Mouse (Mus musculus) neural tube, embryonic 11.5 days (tissue): ENCODE measurements around the gene Npas1. TPM values are rescaled to one million over a fixed set of nuclear protein-coding genes. Genes with fewer than 3 reads are reported as not detected.
A peak's percentile ranks its signal among the peaks of the same experiment; 100 is the strongest.

Source experiments
- ATAC-seq: fragments of 200-750 bp; cut with Nextera tagmentation; 2 replicates; pipeline ENCODE4 v1.8.0; 2017; ENCODE audit warnings: moderate number of reproducible peaks, mild to moderate bottlenecking, moderate TSS enrichment, moderate library complexity; ENCODE audit not compliant: insufficient read depth, low FRiP score, low TSS enrichment
- DNase-seq: peaks from one replicate; pipeline ENCODE4 v3.0.0-alpha.2; 2015; ENCODE audit warnings: low spot score
- H3K27ac ChIP-seq: fragments of 300-500 bp; sonication (generic); 2 replicates; pipeline ENCODE4 v1.5.1; 2014; ENCODE audit warnings: low read depth, mild to moderate bottlenecking, low read length
- H3K27me3 ChIP-seq: fragments of 300-500 bp; sonication (generic); 2 replicates; pipeline ENCODE4 v1.6.1; 2014; ENCODE audit warnings: mild to moderate bottlenecking, low read length, mixed read lengths; ENCODE audit not compliant: control insufficient read depth, insufficient read depth
- H3K36me3 ChIP-seq: fragments of 300-500 bp; sonication (generic); 2 replicates; pipeline ENCODE4 v1.6.1; 2014; ENCODE audit warnings: mild to moderate bottlenecking, low read length, moderate library complexity, mixed read lengths; ENCODE audit not compliant: control insufficient read depth, insufficient read depth
- H3K4me1 ChIP-seq: fragments of 300-500 bp; sonication (generic); 2 replicates; pipeline ENCODE4 v1.6.1; 2014; ENCODE audit warnings: low read length, mixed read lengths; ENCODE audit not compliant: control insufficient read depth, insufficient read depth
- H3K4me2 ChIP-seq: fragments of 300-500 bp; sonication (generic); 2 replicates; pipeline ENCODE4 v1.6.1; 2014; ENCODE audit warnings: low read depth, mild to moderate bottlenecking, moderate library complexity
- H3K4me3 ChIP-seq: fragments of 300-500 bp; sonication (generic); 2 replicates; pipeline ENCODE4 v1.5.1; 2014; ENCODE audit warnings: low read depth, low read length
- H3K9ac ChIP-seq: fragments of 300-500 bp; sonication (generic); 2 replicates; pipeline ENCODE4 v1.6.1; 2014; ENCODE audit warnings: mild to moderate bottlenecking, low read length
- H3K9me3 ChIP-seq: fragments of 300-500 bp; sonication (generic); 2 replicates; pipeline ENCODE4 v1.6.1; 2016; ENCODE audit warnings: low read length; ENCODE audit not compliant: control insufficient read depth
- WGBS: fragments of 180-500 bp; shearing (Covaris S2); extraction: QIAGEN DNeasy Blood & Tissue Kit; methylation state at CpG from one replicate; pipeline ENCODE4 v1.1.7; 2014; 5-methylcytosine and 5-hydroxymethylcytosine counted together
- polyA plus RNA-seq: library from polyadenylated mRNA; unstranded; fragments of >200 nt; fragmentation: Nextera tagmentation; extraction: Ambion mirVana; gene quantifications from 2 replicates; pipeline ENCODE4 v1.2.1, GENCODE M21; 2014

The Npas1 gene
- 0.45 and 0.68 TPM in 2 replicates for polyA plus RNA-seq

DNA sequence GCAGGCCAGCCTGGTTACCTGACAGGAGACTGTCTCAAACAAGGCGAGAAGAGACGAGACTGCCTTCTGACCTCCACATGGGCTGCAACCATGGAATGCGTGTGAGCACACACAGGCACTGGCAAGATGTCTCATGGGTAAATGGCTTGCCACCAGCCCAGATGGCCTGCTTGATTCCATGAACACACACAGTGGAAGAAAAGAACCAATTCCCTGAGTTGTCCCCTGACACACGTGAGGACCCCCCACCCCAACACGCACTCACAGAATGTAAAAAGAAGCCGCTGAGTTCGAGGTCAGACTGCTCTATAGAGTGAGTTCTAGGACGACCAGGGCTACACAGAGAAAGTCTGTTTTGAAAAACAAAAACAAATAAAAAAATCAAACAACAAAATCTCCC, at the start of gene Npas1:
Npas1 (minus strand) TSS at position 101 of the 400 bp plus-strand sequence.
- Histone ChIP-seq H3K27me3 (peaks cover 48% of the 10 kb centered on the region), H3K9ac (no peak within 1 kb of the TSS)

DNA sequence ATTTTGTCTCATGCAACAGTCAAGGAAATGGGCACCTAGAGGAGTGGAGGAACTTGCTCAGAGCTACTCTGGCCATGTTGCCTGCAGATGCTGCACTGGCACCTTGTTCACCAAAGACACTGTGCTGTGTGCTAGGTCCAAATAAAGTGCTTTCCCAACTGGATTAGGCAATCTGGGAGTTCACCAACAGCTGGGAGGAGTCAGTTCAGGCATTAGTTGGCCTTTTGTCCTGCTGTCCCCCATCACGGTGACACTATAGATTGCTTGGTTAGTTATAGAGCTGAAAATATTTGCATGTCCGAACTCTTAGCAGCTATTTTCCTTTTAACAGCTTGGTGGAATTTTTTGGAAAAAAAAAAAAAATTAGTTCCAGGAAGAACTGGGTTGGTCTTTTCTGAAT, 48.5 kb upstream of the Npas1 start:
- no peak for ATAC-seq
- no peak for DNase-seq

More for the DNA sequence above, at the start of gene Npas1:
- peaks cover 5% of the 10 kb centered on the region; the same call in 1 of the 2 replicates for H3K4me1 ChIP-seq
- peak within 1 kb of the TSS; percentile 49 for H3K4me2 ChIP-seq
- H3K27ac ChIP-seq: no peak within 1 kb of the TSS
- WGBS: 83% methylated on average over 8 of the region's 8 CpGs
- H3K4me3 ChIP-seq: peak within 1 kb of the TSS; percentile 28
- no peaks in the 10 kb centered on the region for H3K36me3 ChIP-seq
- no peaks in the 10 kb centered on the region for H3K9me3 ChIP-seq
- ATAC-seq: no peak
- DNase-seq: no peak

DNA sequence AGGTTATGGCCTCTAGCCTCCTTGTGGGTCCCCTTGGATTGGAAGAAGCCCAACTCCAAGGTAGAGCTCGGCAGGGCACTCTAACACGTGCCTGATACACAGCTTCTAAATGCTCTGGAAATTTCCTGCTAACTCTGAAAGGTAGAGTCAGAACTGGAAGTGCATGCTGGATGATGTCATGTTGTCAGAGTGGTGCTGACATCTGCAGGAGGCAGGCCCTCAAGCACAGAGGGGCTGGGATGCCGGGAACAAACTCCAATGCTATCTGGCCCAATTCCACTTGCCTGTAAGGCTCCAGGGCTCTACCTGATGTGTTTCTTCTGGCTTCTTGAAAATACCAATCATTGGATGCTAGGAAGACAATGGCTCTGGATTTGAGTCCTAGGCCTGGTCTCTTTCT, 47.9 kb upstream of the Npas1 start:
- H3K9ac ChIP-seq: no peak overlapping the region
- 93% methylated on average over 3 of the region's 3 CpGs for WGBS

More for the DNA sequence above, 48.5 kb upstream of the Npas1 start:
- Histone ChIP-seq H3K27me3 (no peaks in the 10 kb centered on the region), H3K27ac (no peak overlapping the region), H3K4me2 (no peak overlapping the region), H3K4me1 (no peaks in the 10 kb centered on the region), H3K36me3 (peaks cover 2% of the 10 kb centered on the region), H3K9ac (no peak overlapping the region), H3K4me3 (no peak overlapping the region), H3K9me3 (no peaks in the 10 kb centered on the region)
- WGBS: 94% methylated on average over 2 of the region's 2 CpGs

DNA sequence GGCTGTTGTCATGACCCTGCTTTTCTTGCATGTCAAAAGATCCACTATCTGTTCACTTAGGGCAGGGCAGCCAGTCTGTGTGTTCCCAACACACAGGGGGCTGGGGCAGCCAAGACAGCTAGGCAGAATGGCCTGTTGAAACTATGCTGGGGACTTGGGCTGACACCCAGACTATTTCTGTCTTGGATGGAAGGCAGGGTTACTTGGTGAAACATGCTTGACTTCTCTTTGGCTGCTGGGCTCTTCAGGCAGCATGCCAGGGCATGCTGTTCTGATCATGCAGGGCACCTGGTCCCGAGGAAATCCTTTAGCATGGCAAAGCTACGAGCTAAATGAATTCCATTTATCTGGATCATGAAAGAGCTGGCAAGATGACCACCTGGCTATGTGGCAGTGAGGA, 46.8 kb upstream of the Npas1 start:
- Histone ChIP-seq H3K4me3 (no peak overlapping the region), H3K27ac (no peak overlapping the region), H3K9ac (no peak overlapping the region), H3K27me3 (no peaks in the 10 kb centered on the region), H3K4me2 (no peak overlapping the region), H3K4me1 (no peaks in the 10 kb centered on the region), H3K36me3 (peaks cover 2% of the 10 kb centered on the region), H3K9me3 (no peaks in the 10 kb centered on the region)
- ATAC-seq (no peak), DNase-seq (no peak)
- 96% methylated on average over 2 of the region's 2 CpGs for WGBS

More for the DNA sequence above, 47.9 kb upstream of the Npas1 start:
- Histone ChIP-seq H3K4me3 (no peak overlapping the region), H3K4me2 (no peak overlapping the region), H3K9me3 (no peaks in the 10 kb centered on the region), H3K27ac (no peak overlapping the region), H3K4me1 (no peaks in the 10 kb centered on the region), H3K27me3 (no peaks in the 10 kb centered on the region), H3K36me3 (peaks cover 2% of the 10 kb centered on the region)
- no peak for ATAC-seq
- no peak for DNase-seq

DNA sequence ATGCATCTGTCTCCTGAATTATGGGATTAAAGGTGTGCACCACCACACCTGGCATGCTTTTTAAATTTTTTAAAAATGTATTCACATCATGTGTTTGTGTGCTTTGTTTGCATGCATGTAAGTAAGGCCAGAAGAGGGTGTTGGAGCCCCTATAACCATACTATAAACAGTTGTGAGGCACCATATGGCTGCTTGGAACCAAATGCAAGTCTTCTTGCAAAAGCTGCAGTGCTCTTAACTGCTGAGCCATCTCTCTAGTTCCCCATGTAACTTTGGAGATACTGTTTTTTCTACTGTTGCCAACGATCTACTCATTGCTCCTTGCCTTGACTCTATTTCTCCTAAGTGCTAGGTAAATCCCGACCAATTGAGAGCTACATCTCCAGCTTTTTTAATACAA, 41.8 kb upstream of the Npas1 start:
- Histone ChIP-seq H3K9me3 (no peaks in the 10 kb centered on the region), H3K36me3 (peaks cover 2% of the 10 kb centered on the region), H3K4me3 (no peak overlapping the region), H3K4me2 (no peak overlapping the region), H3K4me1 (no peaks in the 10 kb centered on the region), H3K9ac (no peak overlapping the region), H3K27me3 (no peaks in the 10 kb centered on the region), H3K27ac (no peak overlapping the region)
- 92% methylated on average over 2 of the region's 2 CpGs for WGBS
- ATAC-seq: no peak
- no peak for DNase-seq

DNA sequence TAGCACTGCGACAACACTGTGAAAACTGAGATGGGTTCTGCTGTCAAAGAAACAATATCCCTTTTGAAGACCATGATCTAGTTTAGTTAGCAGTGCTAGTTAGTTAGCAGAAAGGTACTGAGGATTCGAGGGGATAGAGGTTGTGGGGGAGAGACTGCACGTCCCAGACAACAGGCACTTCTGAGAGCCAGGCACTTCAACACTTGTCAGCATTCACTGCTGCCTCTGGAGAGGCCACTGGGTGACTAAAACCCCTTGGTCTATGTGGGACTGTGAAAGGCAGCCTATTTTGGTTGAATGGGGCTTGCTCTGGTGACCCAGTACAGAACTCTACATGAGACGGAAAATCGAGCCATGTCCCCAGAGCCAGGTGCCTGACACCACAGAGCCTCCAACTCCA, 39.7 kb upstream of the Npas1 start:
- no peaks in the 10 kb centered on the region for H3K27me3 ChIP-seq
- H3K4me1 ChIP-seq: no peaks in the 10 kb centered on the region
- H3K4me3 ChIP-seq: no peak overlapping the region
- DNase-seq (no peak), ATAC-seq (no peak)
- H3K4me2 ChIP-seq: no peak overlapping the region
- H3K9ac ChIP-seq: no peak overlapping the region
- H3K9me3 ChIP-seq: no peaks in the 10 kb centered on the region
- peaks cover under 1% of the 10 kb centered on the region for H3K36me3 ChIP-seq
- H3K27ac ChIP-seq: no peak overlapping the region
- WGBS: 93% methylated on average over 5 of the region's 5 CpGs

DNA sequence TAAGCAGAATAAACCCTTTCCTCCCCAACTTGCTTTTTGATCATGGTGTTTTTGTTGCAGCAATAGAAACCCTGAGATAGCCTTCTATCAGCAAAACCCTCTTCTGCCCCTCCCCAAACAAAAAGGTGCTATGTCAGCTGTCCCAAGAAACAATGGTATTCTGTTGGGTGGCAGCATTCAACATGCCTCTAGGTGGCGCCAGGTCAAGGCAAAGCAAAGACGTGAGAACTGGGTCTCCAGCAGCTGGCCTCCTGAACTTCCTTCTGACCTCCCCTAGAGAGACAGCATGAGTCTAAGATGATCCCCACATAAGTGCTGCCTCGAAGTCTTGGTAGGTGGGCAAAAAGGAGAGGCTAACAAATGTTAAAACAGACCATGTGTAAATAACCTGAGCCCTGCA, 29.8 kb upstream of the Npas1 start:
- Histone ChIP-seq H3K9me3 (no peaks in the 10 kb centered on the region), H3K36me3 (peaks cover 11% of the 10 kb centered on the region), H3K4me2 (no peak overlapping the region), H3K9ac (no peak overlapping the region), H3K4me1 (no peaks in the 10 kb centered on the region), H3K27ac (no peak overlapping the region), H3K27me3 (no peaks in the 10 kb centered on the region), H3K4me3 (no peak overlapping the region)
- WGBS: 30% methylated on average over 3 of the region's 3 CpGs
- DNase-seq (peak; percentile 40), ATAC-seq (no peak)

DNA sequence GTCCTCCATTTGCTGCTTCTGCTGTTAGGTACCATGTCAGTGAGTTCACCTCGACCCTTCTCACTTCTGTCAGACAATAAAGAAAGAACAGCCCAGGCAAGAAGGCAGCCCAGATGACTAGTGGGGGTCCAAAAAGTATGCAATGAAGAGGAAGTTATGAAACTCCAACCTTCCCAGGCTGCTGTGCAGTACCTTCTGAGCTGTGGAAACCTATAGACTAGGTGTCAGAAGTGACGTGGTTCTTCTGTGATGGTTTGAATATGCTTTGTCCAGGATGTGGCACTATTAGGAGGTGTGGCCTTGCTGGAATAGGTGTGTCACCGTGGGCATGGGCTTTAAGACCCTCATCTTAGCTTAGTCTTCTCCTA, 27.7 kb upstream of the Npas1 start:
- ATAC-seq (no peak), DNase-seq (no peak)
- WGBS: 93% methylated on average over 3 of the region's 3 CpGs
- no peak overlapping the region for H3K4me3 ChIP-seq
- H3K4me2 ChIP-seq: no peak overlapping the region
- peaks cover 9% of the 10 kb centered on the region for H3K36me3 ChIP-seq
- no peaks in the 10 kb centered on the region for H3K4me1 ChIP-seq
- no peaks in the 10 kb centered on the region for H3K27me3 ChIP-seq
- no peak overlapping the region for H3K9ac ChIP-seq
- no peaks in the 10 kb centered on the region for H3K9me3 ChIP-seq
- no peak overlapping the region for H3K27ac ChIP-seq

DNA sequence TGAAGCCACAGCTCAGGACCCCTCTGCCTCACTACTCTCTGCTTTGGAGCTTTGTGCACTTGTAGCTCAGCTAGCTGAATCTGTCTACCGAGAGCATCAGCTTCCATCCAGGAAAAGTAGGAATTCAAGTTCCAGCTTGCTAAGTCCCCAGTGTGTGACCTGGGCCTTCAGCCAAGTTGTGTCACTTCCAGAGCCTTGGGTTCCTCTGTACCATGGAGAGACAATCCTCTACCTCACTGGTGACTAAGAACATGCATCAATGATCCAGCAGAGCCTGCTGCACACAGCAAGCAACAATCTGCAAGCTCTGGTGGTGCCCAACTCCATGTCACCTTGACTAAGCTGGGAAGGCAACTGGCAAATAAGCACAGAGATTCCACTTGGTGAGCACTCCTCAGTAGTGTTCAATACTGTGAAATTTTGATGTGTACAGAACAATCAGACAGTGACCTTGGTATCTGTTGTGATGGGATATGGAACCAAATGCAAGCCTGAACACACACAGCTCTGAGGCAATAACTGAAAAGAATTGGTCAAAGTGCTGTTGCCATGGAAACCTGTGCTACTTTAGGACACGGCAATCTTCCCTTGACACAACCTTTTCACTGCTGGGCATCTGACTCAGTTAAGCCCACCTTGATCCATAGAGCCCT, 27.2 kb upstream of the Npas1 start:
- no peak overlapping the region for H3K4me3 ChIP-seq
- no peaks in the 10 kb centered on the region for H3K27me3 ChIP-seq
- no peak overlapping the region for H3K9ac ChIP-seq
- H3K9me3 ChIP-seq: no peaks in the 10 kb centered on the region
- H3K4me1 ChIP-seq: no peaks in the 10 kb centered on the region
- 88% methylated on average over 2 of the region's 2 CpGs for WGBS
- no peak for ATAC-seq
- peaks cover 9% of the 10 kb centered on the region for H3K36me3 ChIP-seq
- no peak overlapping the region for H3K27ac ChIP-seq
- no peak for DNase-seq
- no peak overlapping the region for H3K4me2 ChIP-seq
